Mouse (Mus musculus) stomach, adult 2 months (tissue): ENCODE data around the gene Wdfy1. TPM values are rescaled to one million over a fixed set of nuclear protein-coding genes. Genes with fewer than 3 reads are reported as not detected.

Experiments used
- polyA plus RNA-seq: library from polyadenylated mRNA; depleted of rRNA; stranded (reverse); fragments of >200 nt; gene quantifications from 2 replicates; pipeline ENCODE4 v1.2.3, GENCODE M21; 2012; rRNA removed

Gene Wdfy1
- polyA plus RNA-seq: 14.1 and 18.1 TPM in 2 replicates

DNA sequence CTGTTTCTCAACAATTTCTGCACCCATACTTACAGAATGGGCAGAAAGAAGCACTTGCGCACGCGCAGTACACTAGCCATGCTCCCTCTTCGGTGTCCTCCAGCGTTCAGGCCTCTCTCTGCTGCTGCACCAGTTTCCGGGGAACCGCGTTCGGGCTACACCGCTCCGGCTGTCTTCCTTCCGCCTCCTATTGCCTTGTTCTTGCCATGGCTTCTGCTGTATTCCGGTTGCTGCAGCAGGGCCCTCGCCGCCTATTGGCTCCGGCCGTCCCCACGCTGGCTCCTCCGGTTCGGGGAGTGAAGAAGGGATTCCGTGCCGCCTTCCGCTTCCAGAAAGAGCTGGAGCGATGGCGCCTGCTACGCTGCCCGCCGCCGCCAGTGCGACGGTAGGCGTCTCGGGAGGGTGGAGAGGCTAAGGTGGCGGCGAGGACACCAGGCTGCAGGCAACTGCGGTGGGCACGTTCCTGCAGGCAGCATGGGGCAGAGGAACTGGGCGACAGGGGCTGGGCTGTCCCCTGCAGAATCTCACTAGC, at the start of gene Wdfy1, which contains the start of gene Mrpl44:
Wdfy1 (minus strand) TSS at position 217 of the 532 bp plus-strand sequence.
Mrpl44 (plus strand) TSS at position 92 of the 532 bp plus-strand sequence.

DNA sequence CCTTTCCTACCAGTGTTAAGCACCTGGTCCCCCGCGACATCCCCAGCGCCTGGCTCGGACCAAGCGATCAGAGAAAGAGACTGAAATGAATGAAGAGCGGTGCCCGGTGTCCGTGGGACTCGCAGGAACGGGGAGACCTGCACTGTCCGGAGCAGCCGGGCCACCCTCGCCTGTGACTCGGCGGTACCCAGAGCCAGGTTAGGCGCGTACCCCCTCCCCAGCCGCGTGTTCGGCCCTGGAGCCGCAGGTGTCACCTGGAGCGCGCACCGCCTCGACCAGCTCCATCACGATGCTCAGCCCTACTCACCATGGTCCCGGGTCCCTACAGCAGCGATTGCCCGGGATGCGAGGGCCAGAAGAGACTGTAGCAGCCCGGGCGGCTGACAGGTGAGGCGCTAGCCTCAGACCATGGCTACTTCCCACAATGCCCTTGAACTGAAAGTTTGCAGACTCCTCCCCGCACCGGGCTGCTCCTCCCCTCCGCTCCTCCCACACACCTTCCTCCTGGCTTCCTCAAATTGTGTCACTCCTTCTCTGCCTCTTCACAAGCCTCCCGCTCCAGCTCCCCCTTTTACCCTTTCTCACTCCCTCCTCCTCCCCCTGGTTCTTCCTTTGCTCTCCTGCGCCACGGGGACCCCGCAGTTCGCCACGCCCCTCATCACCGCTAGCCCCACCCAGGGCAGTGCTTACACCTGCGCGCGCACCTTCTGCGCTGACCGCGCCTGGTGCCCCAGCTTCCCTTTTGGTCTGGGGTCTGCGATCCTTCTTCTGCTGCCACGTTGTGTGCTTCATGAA, 104.2 kb downstream of the Wdfy1 start, which contains the start of gene Ap1s3:
Ap1s3 (minus strand) TSS at position 430 of the 795 bp plus-strand sequence.

Other genes with a start within 250 kb of the Wdfy1 start
- 37.4 and 45.2 TPM in 2 replicates for gene Ap1s3, start 104.2 kb downstream of the Wdfy1 start, polyA plus RNA-seq
- 3.5 and 4.6 TPM in 2 replicates for gene Mrpl44, start 125 bp downstream of the Wdfy1 start, polyA plus RNA-seq
- gene Serpine2, start 85.0 kb upstream of the Wdfy1 start, polyA plus RNA-seq: 11.3 and 12.4 TPM in 2 replicates